Mouse (Mus musculus): ENCODE results near the gene Cacna2d4.

GRCm38 (mm10) chr6:119276713-119277112 is 40.4 kb downstream of the Cacna2d4 start:
- TF ChIP-seq CHD2 (IDR thresholded peaks at IDR 0.05; ENCODE audit: low read depth, low read length) (no peak), ZC3H11A (IDR thresholded peaks at IDR 0.05; ENCODE audit: borderline replicate concordance, low read depth, low read length) (no peak)

Data from ES-E14 (cell line).